Mouse (Mus musculus): ENCODE results near the gene Casp8ap2. TPM values are rescaled to one million over a fixed set of nuclear protein-coding genes. Genes with fewer than 3 reads are reported as not detected.

Casp8ap2 gene
- 43.2 and 45.2 TPM in 2 replicates for polyA plus RNA-seq (2015; fragmentation: Nextera tagmentation; extraction: Ambion mirVana)

DNA sequence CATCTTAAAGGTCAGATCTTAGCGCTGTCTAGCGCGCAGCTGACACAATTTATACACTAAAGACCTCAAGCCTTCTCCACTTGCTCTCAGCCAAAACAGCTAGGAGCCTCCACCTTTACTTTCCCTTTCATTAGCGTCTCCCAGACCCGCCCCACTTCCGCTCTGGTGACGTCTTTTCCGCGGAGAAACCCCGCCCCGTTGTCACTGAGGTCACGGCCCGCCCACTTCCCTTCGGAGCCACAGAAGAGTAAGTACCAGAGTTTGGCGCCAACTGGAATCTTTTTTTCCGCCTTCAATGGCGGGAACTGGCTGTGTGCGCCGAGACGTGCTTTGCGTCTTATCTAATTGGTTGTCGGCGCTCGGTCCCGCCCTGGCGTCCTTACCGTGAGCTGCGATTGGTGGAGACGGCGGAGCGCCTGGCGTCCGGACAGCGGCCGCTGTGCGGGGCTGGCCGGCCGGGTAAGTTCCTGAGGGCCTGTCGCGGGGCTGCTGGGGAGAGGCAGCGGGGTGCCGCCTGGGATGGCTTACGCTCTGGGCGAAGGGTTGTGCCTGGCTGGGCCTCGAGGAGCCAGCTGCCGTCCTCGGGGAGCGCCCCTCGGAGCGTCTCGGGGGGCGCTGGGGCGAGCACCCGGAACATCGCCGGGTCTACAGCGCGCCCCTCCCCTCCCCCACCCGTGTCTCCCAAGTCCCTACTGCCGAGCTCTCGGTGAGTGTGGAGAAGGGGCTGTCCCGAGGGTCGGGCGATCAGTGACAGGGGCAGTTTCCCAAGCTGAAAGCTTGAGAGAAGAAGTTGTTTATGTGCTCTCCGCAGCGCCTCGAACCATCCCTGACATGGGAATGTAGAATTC is at the start of gene Casp8ap2:
TSS of gene Casp8ap2 (plus strand) at position 418 of the 848 bp plus-strand sequence.
- under 1% methylated on average over 67 of the region's 67 CpGs for WGBS
- no peaks in the 10 kb centered on the region for H3K9me3 ChIP-seq
- peak within 1 kb of the TSS; percentile 84 for H3K4me3 ChIP-seq
- H3K9ac ChIP-seq, result peak within 1 kb of the TSS; percentile 60
- H3K27me3 ChIP-seq (replicated peaks), result no peaks in the 10 kb centered on the region
- H3K27ac ChIP-seq, result peak within 1 kb of the TSS; percentile 88
- peak; percentile 99 for ATAC-seq (replicated peaks)
- H3K4me2 ChIP-seq, result peak within 1 kb of the TSS; percentile 73
- H3K36me3 ChIP-seq (replicated peaks), result no peaks in the 10 kb centered on the region
- H3K4me1 ChIP-seq, result peaks cover 16% of the 10 kb centered on the region

- no peaks in the 10 kb centered on the region for H3K27me3 ChIP-seq (replicated peaks)
- H3K9me3 ChIP-seq, result no peaks in the 10 kb centered on the region
- H3K27ac ChIP-seq, result peak overlapping the region; percentile 49; the same call in 1 of the 2 replicates
- no peak overlapping the region for H3K4me3 ChIP-seq
- ATAC-seq (replicated peaks), result no peak
- no peak overlapping the region for H3K9ac ChIP-seq
- H3K4me2 ChIP-seq, result no peak overlapping the region
- peaks cover 25% of the 10 kb centered on the region for H3K4me1 ChIP-seq
- 57% methylated on average over 4 of the region's 4 CpGs for WGBS
- H3K36me3 ChIP-seq (replicated peaks), result no peaks in the 10 kb centered on the region
Observed at GRCm38 (mm10) chr4:32569054-32569453, 46.2 kb upstream of the Casp8ap2 start.

DNA sequence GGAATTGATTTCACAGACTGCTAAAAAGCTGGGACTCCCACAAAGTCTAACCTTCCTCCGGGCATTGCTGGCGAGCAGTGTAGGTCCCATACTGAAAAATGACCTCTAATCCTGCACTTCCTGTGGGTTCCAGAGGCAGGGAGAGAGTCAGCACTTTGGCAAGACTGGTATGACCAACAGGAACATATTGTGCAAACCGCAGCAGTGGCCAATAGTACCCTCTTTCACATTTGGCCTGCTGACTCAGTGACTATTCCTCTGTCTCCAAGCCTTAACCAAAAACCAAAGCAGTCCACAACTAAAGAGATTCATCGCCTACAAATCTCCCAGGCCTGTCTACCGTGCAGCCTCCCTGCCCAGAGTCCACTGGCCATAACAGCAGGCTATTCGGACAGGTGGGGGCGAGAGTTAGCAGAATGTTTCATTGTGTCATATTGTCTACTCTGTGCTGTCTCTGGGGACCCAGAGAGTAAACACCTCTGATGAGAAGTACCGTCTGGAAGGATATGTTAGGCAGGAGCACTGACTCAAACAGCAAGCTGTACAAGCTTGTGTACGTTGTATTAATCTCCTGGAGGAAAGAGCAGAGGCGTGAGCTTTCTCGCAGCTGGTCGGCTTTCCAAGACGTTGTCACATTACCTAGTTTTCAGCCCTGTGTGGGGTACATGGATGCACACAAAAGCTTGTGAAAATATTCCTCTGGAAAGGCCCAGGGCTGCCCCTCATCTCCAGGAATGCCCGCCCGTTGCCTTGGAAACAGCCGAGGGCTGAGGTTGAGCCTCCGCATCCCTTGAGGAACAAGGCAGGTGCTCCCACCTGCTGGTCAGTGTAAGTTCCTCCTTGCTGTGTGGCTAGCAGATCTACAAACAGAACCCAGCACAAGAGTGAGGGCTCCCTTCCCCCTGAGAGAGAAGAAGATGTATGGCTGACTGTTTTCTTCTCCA is 45.0 kb upstream of the Casp8ap2 start:
- Histone ChIP-seq H3K9me3 (no peaks in the 10 kb centered on the region), H3K4me1 (peaks cover 25% of the 10 kb centered on the region), H3K27ac (peak overlapping the region; percentile 42), H3K9ac (no peak overlapping the region), H3K36me3 (replicated peaks) (no peaks in the 10 kb centered on the region), H3K4me3 (no peak overlapping the region), H3K4me2 (0 out of 2 replicates have a peak overlapping the region, but pooled peaks have one; percentile 0), H3K27me3 (replicated peaks) (no peaks in the 10 kb centered on the region)
- 31% methylated on average over 17 of the region's 17 CpGs for WGBS
- ATAC-seq (replicated peaks), result peak; percentile 81

GRCm38 (mm10) chr4:32570939-32571317 is 44.3 kb upstream of the Casp8ap2 start:
- H3K36me3 ChIP-seq (replicated peaks), result no peaks in the 10 kb centered on the region
- H3K9me3 ChIP-seq, result no peaks in the 10 kb centered on the region
- 53% methylated on average over 8 of the region's 8 CpGs for WGBS
- no peaks in the 10 kb centered on the region for H3K27me3 ChIP-seq (replicated peaks)
- H3K9ac ChIP-seq, result peak overlapping the region; percentile 1; the same call in 1 of the 2 replicates
- H3K4me2 ChIP-seq, result no peak overlapping the region
- ATAC-seq (replicated peaks), result no peak
- peaks cover 25% of the 10 kb centered on the region for H3K4me1 ChIP-seq
- no peak overlapping the region for H3K4me3 ChIP-seq
- peak overlapping the region; percentile 42 for H3K27ac ChIP-seq

DNA sequence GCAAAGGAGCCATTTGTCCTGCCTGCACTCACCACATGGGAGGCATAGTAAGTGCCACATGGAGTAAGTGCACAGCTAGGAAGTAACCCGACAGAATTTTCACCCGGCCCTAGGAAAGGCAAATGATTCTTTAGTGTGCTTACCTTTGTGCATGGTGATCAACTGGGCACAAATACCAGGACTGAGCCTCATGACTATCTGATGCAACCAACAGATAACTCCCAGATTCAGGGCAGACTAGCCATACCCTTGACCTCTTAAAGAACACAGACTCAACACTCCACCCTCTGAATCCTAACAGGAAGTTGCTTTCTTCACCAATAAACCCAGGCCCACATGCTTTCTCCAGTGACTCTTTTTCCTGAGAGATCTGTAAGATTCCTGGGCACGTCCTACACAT is 43.8 kb upstream of the Casp8ap2 start:
- H3K27ac ChIP-seq, result peak overlapping the region; percentile 42; the same call in 1 of the 2 replicates
- no peak overlapping the region for H3K4me2 ChIP-seq
- H3K36me3 ChIP-seq (replicated peaks), result no peaks in the 10 kb centered on the region
- 70% methylated on average over 3 of the region's 3 CpGs for WGBS
- peaks cover 25% of the 10 kb centered on the region for H3K4me1 ChIP-seq
- H3K4me3 ChIP-seq, result no peak overlapping the region
- ATAC-seq (replicated peaks), result no peak
- H3K9ac ChIP-seq, result peak overlapping the region; percentile 1; the same call in 1 of the 2 replicates
- no peaks in the 10 kb centered on the region for H3K27me3 ChIP-seq (replicated peaks)
- H3K9me3 ChIP-seq, result no peaks in the 10 kb centered on the region

DNA sequence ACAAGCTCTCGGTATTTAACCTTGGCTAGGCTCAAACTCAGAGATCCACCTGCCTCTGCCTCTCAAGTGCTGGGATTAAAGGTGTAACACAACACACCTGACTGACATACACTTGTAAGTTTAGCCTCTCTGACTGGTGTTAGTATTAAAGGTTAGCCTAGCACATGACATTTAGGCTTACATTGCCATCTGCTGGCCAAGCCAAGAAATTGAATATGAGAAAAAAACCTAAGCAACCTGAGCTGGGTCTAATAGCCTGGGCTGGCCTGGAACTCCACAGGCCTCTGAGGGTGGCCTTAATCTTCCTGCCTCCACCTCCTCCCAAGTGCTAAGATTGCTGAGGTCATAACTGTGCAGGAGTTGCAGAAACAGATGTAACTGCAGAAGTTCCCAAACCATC is 43.1 kb upstream of the Casp8ap2 start:
- no peak overlapping the region for H3K27ac ChIP-seq
- WGBS, result 51% methylated on average over 1 of the region's 1 CpGs
- H3K4me2 ChIP-seq, result no peak overlapping the region
- no peak overlapping the region for H3K4me3 ChIP-seq
- H3K36me3 ChIP-seq (replicated peaks), result no peaks in the 10 kb centered on the region
- no peak overlapping the region for H3K9ac ChIP-seq
- ATAC-seq (replicated peaks), result peak; percentile 41
- peaks cover 25% of the 10 kb centered on the region for H3K4me1 ChIP-seq
- no peaks in the 10 kb centered on the region for H3K27me3 ChIP-seq (replicated peaks)
- H3K9me3 ChIP-seq, result no peaks in the 10 kb centered on the region

DNA sequence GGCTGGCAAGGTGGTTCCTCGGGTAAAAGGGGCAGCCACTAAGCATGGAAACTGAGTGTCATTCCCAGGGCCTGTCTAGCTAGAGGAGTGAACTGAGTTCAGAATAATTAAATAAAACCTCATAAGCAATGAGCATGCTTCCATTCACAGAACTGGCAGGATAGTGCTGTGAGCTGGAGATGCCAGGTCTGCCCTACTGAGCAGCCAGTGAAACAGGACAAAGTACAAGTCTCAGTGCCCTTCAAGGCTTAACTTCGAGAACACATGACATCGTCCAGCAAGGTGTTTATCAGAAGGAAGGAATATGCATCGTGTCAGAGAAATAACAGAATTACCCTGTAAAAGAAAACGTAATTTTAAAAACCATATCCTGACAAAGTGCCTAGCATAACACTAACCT is 41.7 kb upstream of the Casp8ap2 start:
- Histone ChIP-seq H3K4me1 (peaks cover 25% of the 10 kb centered on the region), H3K27ac (no peak overlapping the region), H3K4me3 (no peak overlapping the region), H3K9me3 (no peaks in the 10 kb centered on the region), H3K4me2 (no peak overlapping the region), H3K36me3 (replicated peaks) (no peaks in the 10 kb centered on the region), H3K27me3 (replicated peaks) (no peaks in the 10 kb centered on the region), H3K9ac (no peak overlapping the region)
- ATAC-seq (replicated peaks), result no peak
- 92% methylated on average over 5 of the region's 5 CpGs for WGBS

DNA sequence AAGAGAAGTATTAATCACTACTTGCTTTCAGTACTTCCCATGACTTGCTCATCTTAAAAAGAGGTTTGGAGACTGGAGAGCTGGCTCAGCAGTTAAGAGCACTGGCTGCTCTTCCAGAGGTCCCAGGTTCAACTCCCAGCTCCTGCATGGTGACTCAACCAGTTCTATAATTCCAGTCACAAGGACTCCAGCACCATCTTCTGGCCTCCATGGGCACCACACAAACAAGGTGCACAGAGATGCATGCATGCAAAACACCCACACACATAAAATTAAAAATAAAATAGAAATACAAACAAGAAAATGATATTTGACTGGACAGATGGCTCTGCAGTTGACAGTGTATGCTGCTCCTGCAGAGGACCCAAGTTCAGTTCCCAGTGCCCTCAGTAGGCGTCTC is 40.6 kb upstream of the Casp8ap2 start:
- Histone ChIP-seq H3K4me3 (no peak overlapping the region), H3K4me2 (no peak overlapping the region), H3K9me3 (no peaks in the 10 kb centered on the region), H3K4me1 (peaks cover 19% of the 10 kb centered on the region), H3K27ac (no peak overlapping the region), H3K27me3 (replicated peaks) (no peaks in the 10 kb centered on the region), H3K36me3 (replicated peaks) (0 out of 2 replicates have a peak, but pooled peaks cover under 1% of the 10 kb centered on the region), H3K9ac (no peak overlapping the region)
- 98% methylated on average over 1 of the region's 1 CpGs for WGBS
- ATAC-seq (replicated peaks), result no peak

DNA sequence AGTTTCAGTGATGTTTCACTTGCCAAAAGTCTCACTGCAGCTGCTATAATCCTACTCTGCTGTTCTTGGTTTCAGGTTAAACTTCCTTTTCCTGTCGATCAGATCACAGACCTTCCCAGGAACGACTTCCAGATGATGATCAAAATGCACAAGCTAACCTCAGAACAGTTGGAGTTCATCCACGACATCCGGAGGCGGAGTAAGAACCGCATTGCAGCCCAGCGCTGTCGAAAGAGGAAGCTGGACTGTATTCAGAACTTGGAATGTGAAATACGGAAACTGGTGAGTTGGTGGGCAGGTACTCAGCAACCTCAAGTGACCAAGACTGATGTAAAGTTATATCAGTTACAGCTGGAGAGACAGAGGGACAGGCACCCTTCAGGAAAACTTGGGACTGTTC is 40.1 kb upstream of the Casp8ap2 start:
- WGBS, result 82% methylated on average over 9 of the region's 9 CpGs
- H3K4me1 ChIP-seq, result peaks cover 13% of the 10 kb centered on the region
- ATAC-seq (replicated peaks), result no peak
- no peak overlapping the region for H3K4me2 ChIP-seq
- no peak overlapping the region for H3K27ac ChIP-seq
- no peaks in the 10 kb centered on the region for H3K9me3 ChIP-seq
- 0 out of 2 replicates have a peak, but pooled peaks cover 4% of the 10 kb centered on the region for H3K36me3 ChIP-seq (replicated peaks)
- no peak overlapping the region for H3K9ac ChIP-seq
- no peaks in the 10 kb centered on the region for H3K27me3 ChIP-seq (replicated peaks)
- H3K4me3 ChIP-seq, result no peak overlapping the region

DNA sequence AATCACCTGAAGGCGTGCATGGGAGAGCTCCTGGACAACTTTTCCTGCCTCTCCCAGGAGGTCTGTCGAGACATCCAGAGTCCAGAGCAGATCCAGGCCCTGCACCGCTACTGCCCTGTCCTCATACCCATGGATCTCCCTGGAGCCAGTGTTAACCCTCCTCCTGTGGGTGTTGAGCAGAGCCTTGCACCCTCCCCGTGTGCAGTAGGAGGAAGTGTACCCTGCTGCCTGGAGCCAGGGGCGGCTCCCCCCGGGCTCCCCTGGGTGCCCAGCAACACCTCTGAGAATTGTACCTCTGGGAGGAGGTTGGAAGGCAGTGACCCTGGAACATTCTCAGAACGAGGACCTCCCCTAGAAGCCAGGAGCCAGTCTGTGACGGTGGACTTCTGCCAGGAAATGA is 35.4 kb upstream of the Casp8ap2 start:
- 88% methylated on average over 8 of the region's 8 CpGs for WGBS
- Histone ChIP-seq H3K4me2 (no peak overlapping the region), H3K36me3 (replicated peaks) (0 out of 2 replicates have a peak, but pooled peaks cover 6% of the 10 kb centered on the region), H3K27me3 (replicated peaks) (no peaks in the 10 kb centered on the region), H3K4me1 (no peaks in the 10 kb centered on the region), H3K4me3 (no peak overlapping the region), H3K9me3 (no peaks in the 10 kb centered on the region), H3K9ac (no peak overlapping the region), H3K27ac (no peak overlapping the region)
- no peak for ATAC-seq (replicated peaks)

DNA sequence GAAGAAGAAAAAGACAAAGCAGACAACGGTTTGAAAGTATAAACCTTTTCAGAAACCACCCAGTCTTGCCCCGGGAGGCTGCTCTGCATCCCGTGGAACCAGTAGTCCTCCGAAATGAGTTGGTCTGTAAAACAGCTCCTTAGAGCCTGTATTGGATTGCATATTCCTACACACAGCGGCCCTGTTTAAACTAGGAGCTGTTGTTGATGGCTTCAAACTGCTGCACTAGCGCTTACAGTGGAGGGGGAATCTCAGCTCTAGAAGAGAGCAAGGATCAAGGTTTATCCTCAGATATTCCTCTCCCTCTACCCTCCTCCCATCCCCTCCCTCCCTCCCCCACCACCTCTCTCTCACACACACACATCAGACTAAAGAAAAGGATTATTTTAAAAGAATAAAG is 31.1 kb upstream of the Casp8ap2 start:
- 60% methylated on average over 6 of the region's 6 CpGs for WGBS
- H3K4me3 ChIP-seq, result no peak overlapping the region
- H3K9me3 ChIP-seq, result no peaks in the 10 kb centered on the region
- H3K36me3 ChIP-seq (replicated peaks), result 0 out of 2 replicates have a peak, but pooled peaks cover 6% of the 10 kb centered on the region
- H3K9ac ChIP-seq, result no peak overlapping the region
- H3K4me1 ChIP-seq, result no peaks in the 10 kb centered on the region
- no peak for ATAC-seq (replicated peaks)
- no peaks in the 10 kb centered on the region for H3K27me3 ChIP-seq (replicated peaks)
- H3K4me2 ChIP-seq, result no peak overlapping the region
- H3K27ac ChIP-seq, result no peak overlapping the region

DNA sequence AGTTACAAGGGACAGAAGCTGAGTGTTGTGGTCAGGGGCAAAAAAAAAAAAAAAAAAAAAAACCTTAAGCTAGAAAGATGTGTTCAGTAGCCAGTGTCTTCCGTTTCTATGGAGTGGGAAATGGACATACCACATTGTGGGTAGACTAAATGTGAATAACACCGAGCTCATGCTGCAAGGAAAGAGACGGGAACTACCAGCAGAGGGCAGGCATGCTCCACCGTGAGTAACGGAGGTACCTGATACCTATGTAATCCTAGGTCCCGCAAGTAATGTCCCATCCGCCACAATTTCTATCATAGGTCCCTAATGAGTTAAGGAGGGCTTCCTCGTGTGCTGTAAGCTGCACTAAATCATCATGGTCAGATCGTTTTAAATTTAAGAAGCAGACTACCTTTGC is 28.7 kb upstream of the Casp8ap2 start:
- Histone ChIP-seq H3K4me3 (no peak overlapping the region), H3K36me3 (replicated peaks) (0 out of 2 replicates have a peak, but pooled peaks cover 2% of the 10 kb centered on the region), H3K4me2 (no peak overlapping the region), H3K27ac (no peak overlapping the region), H3K4me1 (no peaks in the 10 kb centered on the region), H3K9ac (no peak overlapping the region), H3K27me3 (replicated peaks) (no peaks in the 10 kb centered on the region), H3K9me3 (no peaks in the 10 kb centered on the region)
- ATAC-seq (replicated peaks), result no peak
- WGBS, result 14% methylated on average over 9 of the region's 9 CpGs

All from midbrain, embryonic 15.5 days (tissue).